Mouse (Mus musculus) embryonic facial prominence, embryonic 15.5 days (tissue): ENCODE results near the gene Amn. TPM values are rescaled to one million over a fixed set of nuclear protein-coding genes. Genes with fewer than 3 reads are reported as not detected.

Experiments used
- ATAC-seq: fragments of 200-750 bp; cut with Nextera tagmentation; 2 replicates; pipeline ENCODE4 v1.8.0; 2017; ENCODE audit warnings: low read depth, moderate TSS enrichment; ENCODE audit not compliant: insufficient number of reproducible peaks, low FRiP score, low TSS enrichment
- H3K27ac ChIP-seq: fragments of 300-500 bp; sonication (generic); replicated peaks from 2 replicates; pipeline ENCODE4 v1.5.1; 2015; ENCODE audit warnings: mild to moderate bottlenecking, inconsistent platforms
- H3K27me3 ChIP-seq: fragments of 300-500 bp; sonication (generic); 2 replicates; pipeline ENCODE4 v1.6.1; 2015; ENCODE audit warnings: inconsistent platforms
- H3K36me3 ChIP-seq: fragments of 300-500 bp; sonication (generic); 2 replicates; pipeline ENCODE4 v1.6.1; 2015; ENCODE audit warnings: mild to moderate bottlenecking, inconsistent platforms
- H3K4me1 ChIP-seq: fragments of 300-500 bp; sonication (generic); 2 replicates; pipeline ENCODE4 v1.6.1; 2015; ENCODE audit warnings: inconsistent platforms
- H3K4me2 ChIP-seq: fragments of 300-500 bp; sonication (generic); replicated peaks from 2 replicates; pipeline ENCODE4 v1.6.1; 2015; ENCODE audit warnings: mild to moderate bottlenecking, inconsistent platforms
- H3K4me3 ChIP-seq: fragments of 300-500 bp; sonication (generic); replicated peaks from 2 replicates; pipeline ENCODE4 v1.5.1; 2015; ENCODE audit warnings: mild to moderate bottlenecking, inconsistent platforms
- H3K9ac ChIP-seq: fragments of 300-500 bp; sonication (generic); 2 replicates; pipeline ENCODE4 v1.6.1; 2015; ENCODE audit warnings: inconsistent platforms
- H3K9me3 ChIP-seq: fragments of 300-500 bp; sonication (generic); replicated peaks from 2 replicates; pipeline ENCODE4 v1.6.1; 2016; ENCODE audit warnings: inconsistent platforms
- WGBS: fragments of 180-500 bp; shearing (Covaris S2); methylation state at CpG from one replicate; pipeline ENCODE4 v1.1.7; 2015; 5-methylcytosine and 5-hydroxymethylcytosine counted together
- polyA plus RNA-seq: library from polyadenylated mRNA; unstranded; fragments of >200 nt; fragmentation: Nextera tagmentation; extraction: Ambion mirVana; gene quantifications from 2 replicates; pipeline ENCODE4 v1.2.1, GENCODE M21; 2015

The Amn gene
- polyA plus RNA-seq, 1 experiment from 2014 or later: 0.59 TPM

GRCm38 (mm10) chr12:111324536-111324935, 53.6 kb downstream of the Amn start:
- H3K9ac ChIP-seq: no peak overlapping the region
- H3K27ac ChIP-seq: no peak overlapping the region
- no peaks in the 10 kb centered on the region for H3K4me1 ChIP-seq
- H3K9me3 ChIP-seq: no peaks in the 10 kb centered on the region
- H3K36me3 ChIP-seq: peaks cover 95% of the 10 kb centered on the region
- H3K4me3 ChIP-seq: no peak overlapping the region
- no peak overlapping the region for H3K4me2 ChIP-seq
- H3K27me3 ChIP-seq: no peaks in the 10 kb centered on the region
- 93% methylated on average over 21 of the region's 21 CpGs for WGBS
- ATAC-seq: no peak

DNA sequence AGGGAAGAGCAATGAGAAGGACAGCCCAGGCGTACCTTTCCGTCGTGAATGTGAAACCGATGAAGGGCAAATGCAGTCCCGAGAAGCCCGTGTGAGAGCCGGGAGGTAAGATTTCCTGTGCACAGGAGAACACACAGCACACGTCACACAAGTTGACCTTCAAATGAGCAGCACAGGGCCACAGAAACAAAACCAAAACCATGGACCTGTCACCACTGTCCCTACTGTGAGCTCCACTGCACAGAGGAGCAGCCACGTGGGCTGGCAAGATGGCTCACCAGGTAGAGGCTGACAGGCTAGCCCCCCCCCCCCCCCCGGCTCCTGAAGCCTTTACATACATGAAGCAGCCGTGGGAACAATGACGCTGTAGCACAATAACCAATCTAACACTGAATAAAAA, 54.1 kb downstream of the Amn start:
- ATAC-seq: no peak
- Histone ChIP-seq H3K27ac (no peak overlapping the region), H3K4me2 (no peak overlapping the region), H3K36me3 (peaks cover 93% of the 10 kb centered on the region), H3K4me1 (no peaks in the 10 kb centered on the region), H3K4me3 (no peak overlapping the region), H3K9ac (no peak overlapping the region), H3K9me3 (no peaks in the 10 kb centered on the region), H3K27me3 (no peaks in the 10 kb centered on the region)
- WGBS: 93% methylated on average over 12 of the region's 12 CpGs

GRCm38 (mm10) chr12:111325744-111326424, 55.0 kb downstream of the Amn start:
- WGBS: 93% methylated on average over 18 of the region's 18 CpGs
- ATAC-seq: no peak

More at GRCm38 (mm10) chr12:111325744-111326424, 55.0 kb downstream of the Amn start:
- no peaks in the 10 kb centered on the region for H3K9me3 ChIP-seq
- H3K36me3 ChIP-seq: peaks cover 86% of the 10 kb centered on the region
- H3K4me1 ChIP-seq: no peaks in the 10 kb centered on the region
- no peak overlapping the region for H3K4me3 ChIP-seq
- no peak overlapping the region for H3K27ac ChIP-seq
- no peaks in the 10 kb centered on the region for H3K27me3 ChIP-seq
- H3K9ac ChIP-seq: no peak overlapping the region
- H3K4me2 ChIP-seq: no peak overlapping the region

Other genes with a start within 250 kb of the Amn start
- 13.0 and 14.3 TPM in 2 replicates for gene Rcor1, start 231.7 kb upstream of the Amn start, polyA plus RNA-seq
- gene Traf3, start 104.7 kb upstream of the Amn start, polyA plus RNA-seq: 10.6 and 12.1 TPM in 2 replicates
- not detected in 2 replicates for gene 4930595D18Rik, start 86.6 kb upstream of the Amn start, polyA plus RNA-seq
- gene Cdc42bpb, start 106.6 kb downstream of the Amn start, polyA plus RNA-seq: 33.2 and 36.1 TPM in 2 replicates
- gene Lbhd2, start 135.7 kb downstream of the Amn start, polyA plus RNA-seq: 3.7 and 5.0 TPM in 2 replicates
- gene Exoc3l4, start 145.9 kb downstream of the Amn start, polyA plus RNA-seq: 10.6 and 11.1 TPM in 2 replicates
- 11.8 and 17.6 TPM in 2 replicates for gene Tnfaip2, start 171.4 kb downstream of the Amn start, polyA plus RNA-seq
- gene Gm266, start 214.7 kb downstream of the Amn start, polyA plus RNA-seq: 20.8 and 24.6 TPM in 2 replicates